Comparison of ENCODE assay signal across 7 mouse cellular contexts in genomic region chr7:98743312-98743711, GRCm38 (mm10). TPM values are rescaled to one million over a fixed set of nuclear protein-coding genes. Genes with fewer than 3 reads are reported as not detected.
A peak's percentile ranks its signal among the peaks of the same experiment; 100 is the strongest.
DNase-seq lines count a peak whose midpoint lies in the region; ATAC-seq lines count a peak whose summit lies in the region.

No protein-coding gene starts in this region.

- H3K27ac ChIP-seq in heart, embryonic 15.5 days, result no peak overlapping the region

- H3K4me3 ChIP-seq in heart, embryonic 15.5 days, result no peak overlapping the region

- H3K4me1 ChIP-seq in heart, embryonic 15.5 days (replicated peaks), result no peaks in the 10 kb centered on the region

- H3K9ac ChIP-seq in heart, embryonic 15.5 days, result no peak overlapping the region

- ATAC-seq in common myeloid progenitor, adult 5-6 weeks (replicated peaks; ENCODE audit: low read depth, poor library complexity, severe bottlenecking), result peak; percentile 62
- ATAC-seq in heart, embryonic 15.5 days (replicated peaks; ENCODE audit: insufficient number of reproducible peaks, insufficient read depth, low FRiP score, low read depth), result 0 out of 2 replicates have a peak, but pooled peaks have one; percentile 21
- peak; percentile 71; the same call in 1 of the 2 replicates for ATAC-seq in megakaryocyte, adult 5-6 weeks (ENCODE audit: poor library complexity, severe bottlenecking)

- no peaks in the 10 kb centered on the region for H3K36me3 ChIP-seq in heart, embryonic 15.5 days

- H3K9me3 ChIP-seq in heart, embryonic 15.5 days (replicated peaks), result no peaks in the 10 kb centered on the region

- H3K27me3 ChIP-seq in heart, embryonic 15.5 days, result peaks cover 30% of the 10 kb centered on the region; the same call in 1 of the 2 replicates

- DNase-seq in ES-CJ7 (ENCODE audit: low read depth, low spot score) (peak; percentile 81), adipocyte (ENCODE audit: low spot score) (peak; percentile 38)
- peak; percentile 65 to 88 for DNase-seq in kidney, postnatal 36 days
- DNase-seq in spleen, postnatal 36 days (ENCODE audit: low spot score in 2 of 2), result peak; percentile 23 to 24

- no peak overlapping the region for H3K4me2 ChIP-seq in heart, embryonic 15.5 days

- WGBS in heart, embryonic 15.5 days, result 3% methylated on average over 3 of the region's 3 CpGs

RNA-seq across cellular contexts. Expression of gene Thap12, which starts 40.4 kb away (rescaled TPM):
- total RNA-seq in common myeloid progenitor, adult 5-6 weeks (2017), result 95.8 and 101 TPM in 2 replicates
- polyA plus RNA-seq in heart, embryonic 15.5 days (2015; fragmentation: Nextera tagmentation; extraction: Ambion mirVana), result 35.6 and 37.4 TPM in 2 replicates
- 17.7 and 18.8 TPM in 2 replicates for total RNA-seq in megakaryocyte, adult 5-6 weeks (2015)
- 27.2 and 35.4 TPM in 2 replicates for total RNA-seq in megakaryocyte, adult 5-6 weeks (2017)

Comparison
In these comparisons a context has a peak if more than half of its experiments do, and no peak if none do; other contexts are left out.
1. DNase-seq: peak in every context shown above with its lines; median percentile 81 in ES-CJ7; 76 in kidney, postnatal 36 days; 38 in adipocyte; 24 in spleen, postnatal 36 days.
2. ATAC-seq: peak in every context shown above with its lines; median percentile 71 in megakaryocyte, adult 5-6 weeks; 62 in common myeloid progenitor, adult 5-6 weeks; 21 in heart, embryonic 15.5 days.